Mouse (Mus musculus): ENCODE measurements around the gene Rimklb.

DNA sequence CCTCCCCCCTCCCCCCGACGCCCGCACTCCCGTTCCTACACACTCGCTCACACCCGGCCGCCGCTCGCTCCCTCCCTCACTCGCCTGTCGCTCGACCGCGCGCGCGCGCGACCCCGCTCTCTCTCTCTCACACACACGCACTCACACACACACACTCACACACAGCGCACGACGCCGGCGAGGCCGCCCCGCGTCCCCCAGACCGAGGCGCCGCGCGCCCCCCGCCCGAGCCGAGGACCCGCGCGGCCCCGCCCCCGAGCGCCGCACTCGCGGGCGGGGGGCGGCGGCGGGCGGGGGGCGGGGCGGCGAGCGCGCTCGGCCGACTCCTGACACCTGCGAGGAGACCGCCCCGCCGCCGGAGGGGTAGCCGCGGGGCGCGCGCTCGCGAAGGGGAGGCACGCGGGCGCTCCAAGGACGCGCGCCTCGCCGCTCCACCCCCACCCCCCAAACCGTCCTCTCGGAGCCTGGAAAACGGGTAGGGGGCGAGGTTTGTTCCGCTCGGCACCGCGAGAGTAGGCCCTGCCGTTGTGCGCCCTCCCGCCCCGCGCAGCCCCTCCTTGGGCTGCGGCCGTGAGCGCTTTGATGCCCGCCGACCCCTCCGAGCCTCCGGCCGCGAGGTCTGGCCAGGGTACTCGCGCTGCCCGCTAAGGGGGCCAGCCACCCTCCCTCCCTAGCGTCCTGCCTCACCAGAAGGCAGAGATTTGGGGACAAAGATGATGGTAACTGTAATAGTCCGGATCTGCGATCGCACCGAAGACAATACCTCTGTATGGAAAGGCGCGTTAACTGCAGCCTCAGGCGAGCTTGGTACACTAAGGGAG lies 12.1 kb downstream of the Rimklb start:
- no peak for TF ChIP-seq CTCF (conservative IDR thresholded peaks at IDR 0.05 in 1 of 2, IDR thresholded peaks at IDR 0.05 in 1 of 2; ENCODE audit: low read depth in 2 of 2, low read length in 2 of 2)
- TF ChIP-seq GABPA (IDR thresholded peaks at IDR 0.05; ENCODE audit: insufficient replicate concordance, low read depth, low read length), result no peak
- no peak for TF ChIP-seq PAX5 (IDR thresholded peaks at IDR 0.05; ENCODE audit: low read length)
- TF ChIP-seq E2F4 (IDR thresholded peaks at IDR 0.05; ENCODE audit: insufficient replicate concordance, low read depth, low read length), result no peak
- TF ChIP-seq RCOR1 (conservative IDR thresholded peaks at IDR 0.05; ENCODE audit: low read depth, low read length), result no peak

Measured in CH12.LX (cell line).